Mouse (Mus musculus): ENCODE measurements around the gene Ndel1. TPM values are rescaled to one million over a fixed set of nuclear protein-coding genes. Genes with fewer than 3 reads are reported as not detected.

Ndel1 gene
- 59.2 TPM for polyA plus RNA-seq (2014; fragmentation: Illumina TruSeq; extraction: RNeasy Lipid Tissue Mini Kit (QIAGEN cat#74804); ENCODE audit: low read depth, low replicate concordance)

GRCm38 (mm10) chr11:68871748-68872147 is at the start of gene Ndel1:
Gene Ndel1 (minus strand): TSS chr11:68871858.

GRCm38 (mm10) chr11:68901351-68902046 is 29.8 kb upstream of the Ndel1 start, which contains the start of gene Rpl26:
Gene Rpl26 (plus strand): TSS chr11:68901583.

GRCm38 (mm10) chr11:68888253-68888652 is 16.6 kb upstream of the Ndel1 start, which contains the start of gene Rnf222:
Gene Rnf222 (plus strand): TSS chr11:68888553.

Other genes starting within 250 kb of the Ndel1 start
- 40.4 TPM for gene Myh10, start 180.3 kb downstream of the Ndel1 start, polyA plus RNA-seq (2014; fragmentation: Illumina TruSeq; extraction: RNeasy Lipid Tissue Mini Kit (QIAGEN cat#74804); ENCODE audit: low read depth, low replicate concordance)
- 0.14 TPM for gene Rnf222, start 16.7 kb upstream of the Ndel1 start, polyA plus RNA-seq (2014; fragmentation: Illumina TruSeq; extraction: RNeasy Lipid Tissue Mini Kit (QIAGEN cat#74804); ENCODE audit: low read depth, low replicate concordance)
- 2,612 TPM for gene Rpl26, start 29.7 kb upstream of the Ndel1 start, polyA plus RNA-seq (2014; fragmentation: Illumina TruSeq; extraction: RNeasy Lipid Tissue Mini Kit (QIAGEN cat#74804); ENCODE audit: low read depth, low replicate concordance)
- 8.8 TPM for gene Odf4, start 55.2 kb upstream of the Ndel1 start, polyA plus RNA-seq (2014; fragmentation: Illumina TruSeq; extraction: RNeasy Lipid Tissue Mini Kit (QIAGEN cat#74804); ENCODE audit: low read depth, low replicate concordance)
- gene Arhgef15, start 85.6 kb upstream of the Ndel1 start, polyA plus RNA-seq (2014; fragmentation: Illumina TruSeq; extraction: RNeasy Lipid Tissue Mini Kit (QIAGEN cat#74804); ENCODE audit: low read depth, low replicate concordance) = 9.2 TPM
- 38.0 TPM for gene Slc25a35, start 96.3 kb upstream of the Ndel1 start, polyA plus RNA-seq (2014; fragmentation: Illumina TruSeq; extraction: RNeasy Lipid Tissue Mini Kit (QIAGEN cat#74804); ENCODE audit: low read depth, low replicate concordance)
- gene Rangrf, start 103.3 kb upstream of the Ndel1 start, polyA plus RNA-seq (2014; fragmentation: Illumina TruSeq; extraction: RNeasy Lipid Tissue Mini Kit (QIAGEN cat#74804); ENCODE audit: low read depth, low replicate concordance) = 37.9 TPM
- gene Pfas, start 136.6 kb upstream of the Ndel1 start, polyA plus RNA-seq (2014; fragmentation: Illumina TruSeq; extraction: RNeasy Lipid Tissue Mini Kit (QIAGEN cat#74804); ENCODE audit: low read depth, low replicate concordance) = 11.8 TPM
- gene Ctc1, start 144.1 kb upstream of the Ndel1 start, polyA plus RNA-seq (2014; fragmentation: Illumina TruSeq; extraction: RNeasy Lipid Tissue Mini Kit (QIAGEN cat#74804); ENCODE audit: low read depth, low replicate concordance) = 32.2 TPM
- 3.3 TPM for gene Aurkb, start 173.8 kb upstream of the Ndel1 start, polyA plus RNA-seq (2014; fragmentation: Illumina TruSeq; extraction: RNeasy Lipid Tissue Mini Kit (QIAGEN cat#74804); ENCODE audit: low read depth, low replicate concordance)
- 19.3 TPM for gene Borcs6, start 187.9 kb upstream of the Ndel1 start, polyA plus RNA-seq (2014; fragmentation: Illumina TruSeq; extraction: RNeasy Lipid Tissue Mini Kit (QIAGEN cat#74804); ENCODE audit: low read depth, low replicate concordance)
- gene Tmem107, start 198.9 kb upstream of the Ndel1 start, polyA plus RNA-seq (2014; fragmentation: Illumina TruSeq; extraction: RNeasy Lipid Tissue Mini Kit (QIAGEN cat#74804); ENCODE audit: low read depth, low replicate concordance) = 20.0 TPM
- gene Vamp2, start 216.6 kb upstream of the Ndel1 start, polyA plus RNA-seq (2014; fragmentation: Illumina TruSeq; extraction: RNeasy Lipid Tissue Mini Kit (QIAGEN cat#74804); ENCODE audit: low read depth, low replicate concordance) = 167 TPM
- gene Per1, start 223.4 kb upstream of the Ndel1 start, polyA plus RNA-seq (2014; fragmentation: Illumina TruSeq; extraction: RNeasy Lipid Tissue Mini Kit (QIAGEN cat#74804); ENCODE audit: low read depth, low replicate concordance) = 31.8 TPM
- not detected for gene Hes7, start 248.5 kb upstream of the Ndel1 start, polyA plus RNA-seq (2014; fragmentation: Illumina TruSeq; extraction: RNeasy Lipid Tissue Mini Kit (QIAGEN cat#74804); ENCODE audit: low read depth, low replicate concordance)